Mouse (Mus musculus) forebrain, embryonic 14.5 days (tissue): ENCODE measurements around the gene Plekhg1. TPM values are rescaled to one million over a fixed set of nuclear protein-coding genes. Genes with fewer than 3 reads are reported as not detected.

Experiments
- ATAC-seq: fragments of 200-750 bp; cut with Nextera tagmentation; 2 replicates; pipeline ENCODE4 v1.8.0; 2017; ENCODE audit warnings: mild to moderate bottlenecking, moderate library complexity
- DNase-seq: peaks from one replicate; pipeline ENCODE4 v3.0.0-alpha.2; 2015; ENCODE audit warnings: low spot score
- H3K27ac ChIP-seq: fragments of 300-500 bp; sonication (generic); 2 replicates; pipeline ENCODE4 v1.5.1; 2014; ENCODE audit warnings: low read depth, mild to moderate bottlenecking, control low read depth, low read length, moderate library complexity
- H3K27me3 ChIP-seq: fragments of 300-500 bp; sonication (generic); replicated peaks from 2 replicates; pipeline ENCODE4 v1.6.1; 2014; ENCODE audit warnings: low read length, control low read depth, mixed read lengths; ENCODE audit not compliant: control insufficient read depth, insufficient read depth
- H3K36me3 ChIP-seq: fragments of 300-500 bp; sonication (generic); 2 replicates; pipeline ENCODE4 v1.6.1; 2014; ENCODE audit warnings: low read length, control low read depth; ENCODE audit not compliant: control insufficient read depth, insufficient read depth
- H3K4me1 ChIP-seq: fragments of 300-500 bp; sonication (generic); 2 replicates; pipeline ENCODE4 v1.6.1; 2014; ENCODE audit warnings: antibody characterized with exemption, low read length, control low read depth; ENCODE audit not compliant: control insufficient read depth, insufficient read depth
- H3K4me2 ChIP-seq: fragments of 300-500 bp; sonication (generic); 2 replicates; pipeline ENCODE4 v1.6.1; 2014; ENCODE audit warnings: mild to moderate bottlenecking, control low read depth, low read length
- H3K4me3 ChIP-seq: fragments of 300-500 bp; sonication (generic); 2 replicates; pipeline ENCODE4 v1.5.1; 2014; ENCODE audit warnings: low read depth, low read length, control low read depth
- H3K9ac ChIP-seq: fragments of 300-500 bp; sonication (generic); 2 replicates; pipeline ENCODE4 v1.6.1; 2014; ENCODE audit warnings: mild to moderate bottlenecking, low read length, control low read depth, moderate library complexity
- H3K9me3 ChIP-seq: fragments of 300-500 bp; sonication (generic); replicated peaks from 2 replicates; pipeline ENCODE4 v1.6.1; 2016; ENCODE audit warnings: low read length, control low read depth, mixed read lengths; ENCODE audit not compliant: control insufficient read depth
- WGBS: fragments of 180-500 bp; shearing (Covaris S2); extraction: QIAGEN DNeasy Blood & Tissue Kit; methylation state at CpG from one replicate; pipeline ENCODE4 v1.1.7; 2014; 5-methylcytosine and 5-hydroxymethylcytosine counted together
- polyA plus RNA-seq: library from polyadenylated mRNA; unstranded; fragments of >200 nt; fragmentation: Nextera tagmentation; extraction: Ambion mirVana; gene quantifications from 2 replicates; pipeline ENCODE4 v1.2.1, GENCODE M21; 2014

The Plekhg1 gene
- polyA plus RNA-seq, 1 experiment from 2014 or later = 3.1 TPM

DNA sequence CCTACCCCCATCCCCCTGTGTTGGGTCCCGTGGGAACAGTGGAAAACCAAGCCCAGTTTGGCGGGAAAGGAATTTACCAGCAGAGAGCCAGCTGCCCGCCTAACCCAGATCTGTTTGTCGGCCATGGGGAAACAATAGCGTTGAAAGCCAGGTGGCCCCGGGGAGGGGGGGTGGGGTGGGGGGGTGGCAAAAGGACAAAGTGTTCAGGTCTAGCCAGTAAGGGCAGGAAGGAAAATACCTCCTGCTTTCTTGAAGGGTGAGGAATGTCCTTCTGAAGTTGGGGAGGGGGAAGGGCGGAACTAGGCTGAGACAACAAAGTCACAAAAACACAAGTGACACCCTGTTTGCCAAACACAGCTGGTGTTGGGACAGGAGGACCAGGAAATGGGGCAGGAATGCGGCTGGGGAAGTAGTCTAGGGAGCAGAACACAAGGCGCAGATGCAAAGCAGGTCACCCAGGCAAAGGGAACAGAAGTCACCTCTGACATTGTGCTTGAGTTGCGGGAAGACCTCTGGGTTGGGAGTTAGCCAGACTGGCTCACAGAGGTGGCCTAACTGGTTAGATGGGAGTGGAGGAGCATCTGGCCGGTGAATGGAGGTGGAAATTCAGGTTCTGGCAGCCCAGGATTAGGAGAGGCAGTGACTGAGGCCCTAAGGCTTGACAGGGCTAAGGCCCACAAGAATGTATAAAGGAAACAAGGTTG, 201.0 kb downstream of the Plekhg1 start:
- Histone ChIP-seq H3K9me3 (no peaks in the 10 kb centered on the region), H3K4me1 (no peaks in the 10 kb centered on the region), H3K9ac (no peak overlapping the region), H3K27me3 (no peaks in the 10 kb centered on the region), H3K27ac (no peak overlapping the region), H3K36me3 (no peaks in the 10 kb centered on the region), H3K4me3 (no peak overlapping the region), H3K4me2 (no peak overlapping the region)
- ATAC-seq = no peak
- DNase-seq = no peak
- 39% methylated on average over 11 of the region's 11 CpGs for WGBS

DNA sequence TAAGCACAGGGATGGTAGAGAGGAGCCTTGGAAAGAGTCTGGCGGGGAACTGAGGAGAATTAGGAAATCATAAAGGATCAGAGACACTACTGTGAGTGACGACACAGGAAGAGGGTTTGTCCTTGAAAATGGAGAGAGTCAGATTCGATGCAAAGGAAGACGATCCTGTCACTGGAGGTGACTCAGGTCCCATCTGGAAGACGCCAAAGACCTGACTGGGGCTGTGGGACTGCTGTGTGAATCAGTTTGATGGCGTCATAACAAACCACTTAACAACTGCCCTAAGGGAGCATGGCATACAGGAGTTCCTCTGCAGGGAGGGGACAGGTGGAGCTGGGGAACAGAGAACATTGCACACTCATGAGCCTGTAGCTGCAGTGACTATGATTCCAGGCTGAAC, 202.1 kb downstream of the Plekhg1 start:
- Histone ChIP-seq H3K4me2 (no peak overlapping the region), H3K9me3 (no peaks in the 10 kb centered on the region), H3K27ac (no peak overlapping the region), H3K27me3 (no peaks in the 10 kb centered on the region), H3K36me3 (no peaks in the 10 kb centered on the region), H3K9ac (no peak overlapping the region), H3K4me1 (no peaks in the 10 kb centered on the region), H3K4me3 (no peak overlapping the region)
- 72% methylated on average over 6 of the region's 6 CpGs for WGBS
- ATAC-seq (no peak), DNase-seq (no peak)

DNA sequence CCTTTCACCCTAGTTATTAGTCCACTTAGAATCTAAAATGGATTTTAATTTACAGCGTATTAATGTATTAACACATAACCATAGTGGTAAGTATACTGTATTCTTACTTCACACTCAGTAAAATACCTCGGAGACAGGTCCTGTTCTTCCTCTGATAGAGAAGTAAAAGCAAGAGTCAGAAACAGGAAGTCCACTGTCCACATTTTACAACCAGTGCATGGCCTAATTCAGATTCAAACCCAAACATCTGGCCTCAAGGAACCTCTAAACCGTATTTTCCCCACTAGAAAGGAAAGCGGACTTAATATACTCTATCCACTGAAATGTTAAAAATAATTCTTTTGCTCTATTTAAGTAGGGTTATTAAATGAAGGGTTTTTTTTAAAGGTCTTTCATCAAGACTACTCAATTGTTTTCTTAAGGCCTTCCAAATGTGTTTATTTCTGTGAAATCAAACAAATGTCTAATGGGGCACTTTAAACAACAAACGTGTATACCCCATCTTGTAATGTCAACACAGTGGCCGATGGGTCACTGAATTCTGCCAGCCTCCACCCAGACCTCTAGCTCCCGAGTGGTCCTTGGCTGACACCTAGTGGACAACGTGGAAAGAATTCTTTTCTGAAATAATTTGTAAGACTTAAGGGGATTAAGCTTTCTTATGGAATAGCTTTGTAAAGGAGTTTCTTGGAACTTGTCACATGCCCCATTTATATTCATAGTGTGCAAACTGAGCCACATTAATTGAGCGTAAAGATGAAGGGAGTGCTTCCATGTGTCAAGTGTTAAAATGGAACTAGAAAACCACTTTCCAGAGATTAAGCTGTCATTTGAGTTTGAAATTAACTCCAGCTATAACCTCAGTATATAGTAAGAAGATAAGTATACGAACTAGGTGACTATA, 203.6 kb downstream of the Plekhg1 start:
- no peak overlapping the region for H3K9ac ChIP-seq
- H3K4me3 ChIP-seq = no peak overlapping the region
- H3K27ac ChIP-seq = no peak overlapping the region
- no peak overlapping the region for H3K4me2 ChIP-seq
- 30% methylated on average over 10 of the region's 10 CpGs for WGBS
- ATAC-seq = peak; percentile 75
- no peaks in the 10 kb centered on the region for H3K27me3 ChIP-seq
- H3K9me3 ChIP-seq = no peaks in the 10 kb centered on the region
- peak; percentile 86 for DNase-seq
- H3K36me3 ChIP-seq = no peaks in the 10 kb centered on the region
- no peaks in the 10 kb centered on the region for H3K4me1 ChIP-seq

DNA sequence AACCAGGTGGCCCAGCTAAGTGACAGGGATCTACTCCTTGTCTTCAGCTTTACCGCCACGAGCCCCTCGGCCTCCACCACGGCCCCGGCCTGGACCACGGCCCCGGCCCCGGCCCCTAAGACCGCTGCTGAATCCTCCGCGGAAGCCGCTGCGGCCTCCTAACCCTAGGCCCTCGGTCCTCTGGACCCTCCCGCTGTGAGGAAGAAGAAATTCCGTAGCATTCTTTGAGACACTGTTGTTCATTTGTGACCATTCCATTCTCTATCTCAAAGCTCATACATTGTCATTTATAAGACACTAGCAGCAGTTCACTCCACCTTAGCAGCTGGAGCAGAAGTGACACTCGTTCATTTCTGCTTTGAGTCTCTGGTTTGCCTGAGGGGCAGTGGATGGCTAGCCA, 206.7 kb downstream of the Plekhg1 start:
- ATAC-seq = no peak
- Histone ChIP-seq H3K4me2 (no peak overlapping the region), H3K9me3 (no peaks in the 10 kb centered on the region), H3K27ac (no peak overlapping the region), H3K4me3 (no peak overlapping the region), H3K27me3 (no peaks in the 10 kb centered on the region), H3K4me1 (no peaks in the 10 kb centered on the region), H3K9ac (no peak overlapping the region), H3K36me3 (no peaks in the 10 kb centered on the region)
- DNase-seq = no peak
- 88% methylated on average over 17 of the region's 17 CpGs for WGBS

DNA sequence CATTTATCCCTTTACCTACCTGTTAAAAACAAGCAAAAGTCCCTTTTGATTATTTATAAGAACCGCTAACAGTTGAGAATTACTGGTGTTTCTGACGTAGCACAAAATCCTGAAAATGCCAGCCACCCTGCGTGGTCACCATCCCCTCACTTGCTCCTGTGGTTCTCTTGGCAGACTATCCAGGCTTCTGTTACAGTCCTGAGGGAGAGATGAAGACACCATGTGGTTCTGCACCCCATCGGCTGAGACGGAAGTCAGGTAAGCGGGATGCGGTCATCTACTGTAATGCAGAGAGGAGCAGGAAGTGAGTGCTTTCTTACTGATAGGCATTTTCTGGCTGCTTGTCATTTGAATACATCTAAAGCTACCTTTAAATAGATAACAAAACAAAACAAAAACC, 207.2 kb downstream of the Plekhg1 start:
- H3K4me1 ChIP-seq = no peaks in the 10 kb centered on the region
- no peak overlapping the region for H3K9ac ChIP-seq
- ATAC-seq (no peak), DNase-seq (no peak)
- 98% methylated on average over 7 of the region's 7 CpGs for WGBS
- H3K9me3 ChIP-seq = no peaks in the 10 kb centered on the region
- H3K4me2 ChIP-seq = no peak overlapping the region
- H3K36me3 ChIP-seq = no peaks in the 10 kb centered on the region
- H3K27me3 ChIP-seq = no peaks in the 10 kb centered on the region
- no peak overlapping the region for H3K27ac ChIP-seq
- H3K4me3 ChIP-seq = no peak overlapping the region

GRCm38 (mm10) chr10:3949306-3949705, 209.1 kb downstream of the Plekhg1 start:
- Histone ChIP-seq H3K36me3 (no peaks in the 10 kb centered on the region), H3K4me1 (no peaks in the 10 kb centered on the region), H3K4me2 (no peak overlapping the region), H3K27me3 (no peaks in the 10 kb centered on the region), H3K9me3 (no peaks in the 10 kb centered on the region), H3K4me3 (no peak overlapping the region), H3K27ac (no peak overlapping the region), H3K9ac (no peak overlapping the region)
- ATAC-seq = no peak
- DNase-seq = no peak
- WGBS = 87% methylated on average over 6 of the region's 6 CpGs

DNA sequence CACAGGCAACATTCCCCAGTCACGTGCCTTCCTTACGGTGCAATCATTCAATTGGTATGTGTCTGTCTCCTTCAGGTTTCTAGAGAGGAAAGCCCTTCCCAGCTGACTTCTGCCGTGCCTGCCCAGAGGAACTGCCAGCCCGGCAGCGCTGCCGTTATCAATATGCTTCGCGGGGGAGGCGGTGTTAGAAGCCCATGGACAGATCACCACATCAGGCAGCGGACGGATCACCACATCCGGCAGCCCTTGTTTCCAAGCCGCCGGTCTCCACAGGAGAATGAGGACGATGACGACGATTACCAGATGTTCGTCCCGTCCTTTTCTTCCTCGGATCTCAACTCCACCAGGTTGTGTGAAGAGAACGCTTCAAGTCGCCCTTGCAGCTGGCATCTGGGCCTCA, 216.3 kb downstream of the Plekhg1 start:
- no peaks in the 10 kb centered on the region for H3K9me3 ChIP-seq
- H3K36me3 ChIP-seq = no peaks in the 10 kb centered on the region
- H3K4me1 ChIP-seq = no peaks in the 10 kb centered on the region
- no peak for DNase-seq
- H3K27me3 ChIP-seq = no peaks in the 10 kb centered on the region
- no peak overlapping the region for H3K27ac ChIP-seq
- ATAC-seq = no peak
- 95% methylated on average over 22 of the region's 22 CpGs for WGBS
- no peak overlapping the region for H3K4me3 ChIP-seq
- no peak overlapping the region for H3K9ac ChIP-seq
- no peak overlapping the region for H3K4me2 ChIP-seq

- no peak overlapping the region for H3K9ac ChIP-seq
- no peaks in the 10 kb centered on the region for H3K36me3 ChIP-seq
- no peak overlapping the region for H3K27ac ChIP-seq
- H3K4me2 ChIP-seq = no peak overlapping the region
- H3K4me1 ChIP-seq = no peaks in the 10 kb centered on the region
- H3K9me3 ChIP-seq = no peaks in the 10 kb centered on the region
- DNase-seq (no peak), ATAC-seq (no peak)
- H3K27me3 ChIP-seq = no peaks in the 10 kb centered on the region
- H3K4me3 ChIP-seq = no peak overlapping the region
- WGBS = 71% methylated on average over 5 of the region's 5 CpGs
These were observed 218.4 kb downstream of the Plekhg1 start for GRCm38 (mm10) chr10:3958591-3958990.

GRCm38 (mm10) chr10:3969026-3969425, 228.9 kb downstream of the Plekhg1 start:
- DNase-seq = no peak
- no peak overlapping the region for H3K4me3 ChIP-seq
- no peak overlapping the region for H3K4me2 ChIP-seq
- H3K4me1 ChIP-seq = no peaks in the 10 kb centered on the region
- H3K36me3 ChIP-seq = no peaks in the 10 kb centered on the region
- no peaks in the 10 kb centered on the region for H3K27me3 ChIP-seq
- 84% methylated on average over 3 of the region's 3 CpGs for WGBS
- H3K27ac ChIP-seq = no peak overlapping the region
- H3K9ac ChIP-seq = no peak overlapping the region
- ATAC-seq = no peak
- H3K9me3 ChIP-seq = no peaks in the 10 kb centered on the region
